Mouse (Mus musculus) hindbrain, embryonic 13.5 days (tissue): ENCODE results near the gene Itga9. TPM values are rescaled to one million over a fixed set of nuclear protein-coding genes. Genes with fewer than 3 reads are reported as not detected.

Experiments
- ATAC-seq: fragments of 200-750 bp; cut with Nextera tagmentation; 2 replicates; pipeline ENCODE4 v1.8.0; 2017; ENCODE audit warnings: moderate TSS enrichment; ENCODE audit not compliant: low FRiP score
- H3K27ac ChIP-seq: fragments of 300-500 bp; sonication (generic); 2 replicates; pipeline ENCODE4 v1.5.1; 2015; ENCODE audit warnings: inconsistent platforms, mild to moderate bottlenecking, moderate library complexity
- H3K27me3 ChIP-seq: fragments of 300-500 bp; sonication (generic); 2 replicates; pipeline ENCODE4 v1.6.1; 2015; ENCODE audit warnings: mild to moderate bottlenecking, inconsistent platforms
- H3K36me3 ChIP-seq: fragments of 300-500 bp; sonication (generic); 2 replicates; pipeline ENCODE4 v1.6.1; 2015; ENCODE audit warnings: mild to moderate bottlenecking, inconsistent platforms
- H3K4me1 ChIP-seq: fragments of 300-500 bp; sonication (generic); replicated peaks from 2 replicates; pipeline ENCODE4 v1.6.1; 2015; ENCODE audit warnings: inconsistent platforms
- H3K4me2 ChIP-seq: fragments of 300-500 bp; sonication (generic); 2 replicates; pipeline ENCODE4 v1.6.1; 2015; ENCODE audit warnings: inconsistent platforms, mild to moderate bottlenecking, moderate library complexity
- H3K4me3 ChIP-seq: fragments of 300-500 bp; sonication (generic); 2 replicates; pipeline ENCODE4 v1.5.1; 2015; ENCODE audit warnings: mild to moderate bottlenecking, inconsistent platforms
- H3K9ac ChIP-seq: fragments of 300-500 bp; sonication (generic); 2 replicates; pipeline ENCODE4 v1.6.1; 2015; ENCODE audit warnings: mild to moderate bottlenecking, inconsistent platforms
- H3K9me3 ChIP-seq: fragments of 300-500 bp; sonication (generic); 2 replicates; pipeline ENCODE4 v1.6.1; 2016; ENCODE audit warnings: inconsistent platforms
- WGBS: fragments of 180-500 bp; shearing (Covaris S2); methylation state at CpG from one replicate; pipeline ENCODE4 v1.1.7; 2015; 5-methylcytosine and 5-hydroxymethylcytosine counted together
- polyA plus RNA-seq: library from polyadenylated mRNA; unstranded; fragments of >200 nt; fragmentation: Nextera tagmentation; extraction: Ambion mirVana; gene quantifications from 2 replicates; pipeline ENCODE4 v1.2.1, GENCODE M21; 2015

Itga9 gene
- polyA plus RNA-seq, 1 experiment from 2014 or later = 1.8 TPM

DNA sequence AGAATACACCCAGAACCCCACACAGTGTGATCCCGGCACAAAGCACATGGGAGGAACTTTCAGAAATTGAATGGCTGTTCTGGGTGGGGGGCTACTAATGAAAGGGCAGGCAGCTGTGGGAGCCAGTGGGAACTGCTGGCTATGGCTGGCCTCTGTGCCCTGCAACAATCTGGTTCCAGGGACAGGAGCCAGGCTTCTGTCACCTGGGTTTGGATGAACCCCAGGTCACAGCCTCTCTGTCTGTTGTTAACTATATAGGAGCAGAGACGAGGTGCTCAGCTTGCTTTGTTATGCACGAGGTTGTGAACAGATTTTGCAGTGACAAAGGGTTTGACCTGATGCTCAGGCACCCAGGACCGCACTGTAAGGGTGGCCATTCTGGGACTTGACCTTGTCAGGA is 2.1 kb downstream of the Itga9 start:
- Histone ChIP-seq H3K4me3 (no peak overlapping the region), H3K27me3 (peaks cover 75% of the 10 kb centered on the region), H3K4me1 (peaks cover 29% of the 10 kb centered on the region), H3K9me3 (no peaks in the 10 kb centered on the region), H3K4me2 (no peak overlapping the region), H3K36me3 (no peaks in the 10 kb centered on the region), H3K27ac (no peak overlapping the region), H3K9ac (no peak overlapping the region)
- ATAC-seq = no peak
- WGBS = 53% methylated on average over 4 of the region's 4 CpGs

DNA sequence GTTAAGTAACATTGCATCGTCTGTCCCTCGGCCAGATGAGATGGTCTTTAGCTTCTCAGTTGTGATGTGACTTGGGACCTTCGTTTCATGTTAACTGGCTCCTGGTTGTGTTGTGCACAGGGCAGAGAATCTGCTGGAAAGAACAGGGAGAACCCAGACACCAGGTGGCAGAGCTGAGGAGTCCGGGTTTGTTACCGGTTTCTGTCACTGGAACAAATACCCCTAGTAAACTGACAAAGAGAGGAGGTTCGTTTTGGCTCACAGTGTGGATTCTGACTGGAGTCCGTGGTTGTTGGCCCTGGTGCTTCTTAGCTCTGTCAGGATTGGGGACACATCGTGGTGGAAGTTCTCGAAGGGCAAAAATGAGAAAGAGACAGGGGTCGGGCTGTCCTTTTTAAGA is 3.6 kb downstream of the Itga9 start:
- Histone ChIP-seq H3K9me3 (no peaks in the 10 kb centered on the region), H3K27me3 (peaks cover 66% of the 10 kb centered on the region), H3K27ac (no peak overlapping the region), H3K4me1 (peaks cover 29% of the 10 kb centered on the region), H3K4me2 (no peak overlapping the region), H3K36me3 (no peaks in the 10 kb centered on the region), H3K4me3 (no peak overlapping the region), H3K9ac (no peak overlapping the region)
- ATAC-seq = no peak
- WGBS = 64% methylated on average over 10 of the region's 10 CpGs

DNA sequence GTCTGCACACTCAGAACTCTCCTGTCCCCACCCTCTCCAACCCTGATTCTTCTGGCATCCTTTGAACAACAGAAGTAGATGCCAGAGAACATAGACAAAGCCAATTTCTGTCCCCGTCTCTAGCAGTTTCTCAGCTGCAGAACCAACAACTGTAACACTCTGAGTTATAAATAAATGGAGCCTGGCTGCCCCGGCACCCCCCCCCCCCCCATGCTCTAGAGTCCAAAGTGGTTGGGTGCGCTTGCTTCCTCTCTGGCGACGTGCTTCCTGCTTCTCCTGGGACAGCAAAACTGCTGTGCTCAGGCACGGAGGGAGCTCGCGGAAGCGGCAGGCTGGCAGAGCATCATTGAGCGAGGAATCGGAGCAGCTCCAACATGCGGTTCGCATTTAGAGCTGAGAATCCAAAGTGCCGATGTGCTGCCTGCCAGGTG is 4.6 kb downstream of the Itga9 start:
- peak overlapping the region; percentile 26; the same call in 1 of the 2 replicates for H3K4me2 ChIP-seq
- H3K9me3 ChIP-seq = no peaks in the 10 kb centered on the region
- no peak overlapping the region for H3K4me3 ChIP-seq
- H3K36me3 ChIP-seq = no peaks in the 10 kb centered on the region
- no peak overlapping the region for H3K27ac ChIP-seq
- H3K27me3 ChIP-seq = peaks cover 59% of the 10 kb centered on the region
- no peak for ATAC-seq
- WGBS = 52% methylated on average over 14 of the region's 14 CpGs
- no peak overlapping the region for H3K9ac ChIP-seq
- H3K4me1 ChIP-seq = peaks cover 27% of the 10 kb centered on the region

DNA sequence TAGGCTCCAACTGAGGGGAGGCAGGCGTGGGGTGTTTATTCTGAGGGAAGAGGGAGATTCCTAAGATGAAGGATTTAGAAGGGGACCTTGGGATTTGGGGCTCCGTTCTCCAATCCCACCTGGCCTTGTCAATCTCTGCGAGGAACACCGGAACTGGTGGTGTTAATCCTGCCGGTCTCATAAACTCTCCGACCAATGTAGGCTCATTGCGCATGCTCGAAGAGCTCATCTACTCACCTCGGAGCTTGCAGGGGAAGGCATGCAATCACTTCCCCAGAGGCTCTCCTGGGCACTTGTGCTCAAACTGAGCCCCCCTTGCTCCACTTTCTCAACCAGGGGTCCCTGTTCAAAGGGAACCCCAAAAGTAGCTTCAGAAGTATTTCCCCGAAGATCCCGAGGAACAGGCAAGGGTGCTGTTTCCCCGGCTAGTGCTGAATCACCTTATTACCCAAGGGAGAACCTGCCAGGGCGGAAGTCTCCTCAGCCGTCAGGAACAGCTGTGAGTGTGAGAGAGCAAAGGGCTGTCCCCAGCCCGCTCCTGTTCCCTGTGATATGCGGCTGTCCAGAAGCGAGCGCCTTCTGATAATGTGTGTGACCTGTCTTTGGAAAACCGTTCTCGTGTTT is 5.6 kb downstream of the Itga9 start:
- Histone ChIP-seq H3K4me2 (0 out of 2 replicates have a peak overlapping the region, but pooled peaks have one; percentile 4), H3K9ac (no peak overlapping the region)
- no peak for ATAC-seq

DNA sequence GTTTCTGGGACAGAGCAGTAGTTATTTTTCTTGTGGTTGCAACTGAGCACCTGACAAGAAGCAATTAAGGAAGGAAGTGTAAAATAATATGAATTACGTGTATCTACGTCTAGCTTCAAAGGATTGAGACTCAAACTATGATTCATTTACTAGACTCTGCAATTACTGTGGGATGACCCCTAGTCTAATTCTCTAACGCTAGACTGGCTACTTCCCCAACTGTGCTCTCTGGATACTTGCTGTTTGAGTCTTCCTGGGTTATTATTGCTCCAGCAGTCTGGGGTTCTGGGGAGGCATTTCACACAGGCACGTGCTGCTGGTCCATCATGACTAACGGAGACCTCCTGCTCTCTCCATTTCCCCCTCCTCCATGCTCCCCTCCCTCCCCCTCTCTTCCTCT is 10.7 kb downstream of the Itga9 start:
- H3K27me3 ChIP-seq = peaks cover 10% of the 10 kb centered on the region
- no peak overlapping the region for H3K4me2 ChIP-seq
- WGBS = 69% methylated on average over 5 of the region's 5 CpGs
- peaks cover 2% of the 10 kb centered on the region for H3K4me1 ChIP-seq
- H3K9ac ChIP-seq = no peak overlapping the region
- ATAC-seq = no peak
- no peak overlapping the region for H3K27ac ChIP-seq
- no peak overlapping the region for H3K4me3 ChIP-seq
- H3K9me3 ChIP-seq = no peaks in the 10 kb centered on the region
- no peaks in the 10 kb centered on the region for H3K36me3 ChIP-seq

More for the DNA sequence above, 5.6 kb downstream of the Itga9 start:
- WGBS = 62% methylated on average over 20 of the region's 20 CpGs
- Histone ChIP-seq H3K27me3 (peaks cover 57% of the 10 kb centered on the region), H3K4me3 (no peak overlapping the region), H3K4me1 (peaks cover 20% of the 10 kb centered on the region), H3K27ac (no peak overlapping the region), H3K9me3 (no peaks in the 10 kb centered on the region), H3K36me3 (no peaks in the 10 kb centered on the region)

DNA sequence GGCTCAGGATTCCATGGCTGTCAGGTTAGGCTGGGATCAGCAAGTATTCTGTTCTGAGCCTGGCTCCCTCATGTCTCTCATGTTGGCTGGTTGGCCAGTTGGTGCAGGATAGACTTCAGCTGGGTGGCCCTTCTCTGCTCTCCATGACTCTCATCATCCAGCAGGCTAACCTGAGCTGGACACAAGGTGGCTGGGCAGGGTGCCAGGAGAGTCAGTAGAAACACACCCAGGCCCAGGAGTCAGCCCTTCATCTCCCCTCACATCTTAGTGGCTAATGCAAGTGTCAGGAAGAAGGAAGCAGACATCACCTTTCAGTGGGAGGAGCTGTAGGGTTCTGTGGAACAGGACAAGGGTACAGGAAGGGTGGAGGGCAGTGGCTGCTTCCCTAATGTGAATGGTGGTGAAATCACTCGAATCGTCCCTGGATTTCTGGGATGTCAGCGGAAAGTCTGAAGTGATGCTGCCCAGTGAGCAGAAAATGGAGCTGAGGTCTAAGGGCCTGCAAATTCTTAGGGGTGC is 12.3 kb downstream of the Itga9 start:
- no peak overlapping the region for H3K9ac ChIP-seq
- no peak overlapping the region for H3K27ac ChIP-seq
- ATAC-seq = no peak

DNA sequence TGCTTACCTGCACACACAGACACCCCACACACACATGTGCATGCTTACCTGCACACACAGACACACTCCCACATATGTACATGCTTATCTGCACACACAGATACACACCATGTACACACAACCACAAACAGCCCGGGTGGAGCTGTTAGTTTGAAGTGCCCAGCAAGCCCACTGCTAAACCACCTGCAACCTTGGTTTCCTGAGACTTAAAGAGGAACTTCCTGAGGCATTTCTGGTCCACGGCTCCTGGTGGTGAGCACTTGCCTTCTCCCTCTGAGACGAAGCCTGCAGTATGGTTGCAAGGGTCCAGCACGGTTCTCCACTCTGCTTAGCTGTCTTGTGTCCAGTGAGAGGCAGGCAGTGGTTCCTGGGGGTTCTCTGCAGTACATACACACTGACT is 14.3 kb downstream of the Itga9 start:
- no peak for ATAC-seq
- 58% methylated on average over 4 of the region's 4 CpGs for WGBS
- no peaks in the 10 kb centered on the region for H3K9me3 ChIP-seq
- H3K4me3 ChIP-seq = no peak overlapping the region
- H3K4me2 ChIP-seq = no peak overlapping the region
- H3K27me3 ChIP-seq = no peaks in the 10 kb centered on the region
- H3K36me3 ChIP-seq = no peaks in the 10 kb centered on the region
- H3K9ac ChIP-seq = no peak overlapping the region
- H3K4me1 ChIP-seq = peaks cover 12% of the 10 kb centered on the region
- H3K27ac ChIP-seq = no peak overlapping the region

More for the DNA sequence above, 12.3 kb downstream of the Itga9 start:
- Histone ChIP-seq H3K4me3 (no peak overlapping the region), H3K4me2 (no peak overlapping the region), H3K9me3 (no peaks in the 10 kb centered on the region), H3K4me1 (peaks cover 4% of the 10 kb centered on the region), H3K27me3 (no peaks in the 10 kb centered on the region), H3K36me3 (no peaks in the 10 kb centered on the region)
- WGBS = 85% methylated on average over 3 of the region's 3 CpGs

DNA sequence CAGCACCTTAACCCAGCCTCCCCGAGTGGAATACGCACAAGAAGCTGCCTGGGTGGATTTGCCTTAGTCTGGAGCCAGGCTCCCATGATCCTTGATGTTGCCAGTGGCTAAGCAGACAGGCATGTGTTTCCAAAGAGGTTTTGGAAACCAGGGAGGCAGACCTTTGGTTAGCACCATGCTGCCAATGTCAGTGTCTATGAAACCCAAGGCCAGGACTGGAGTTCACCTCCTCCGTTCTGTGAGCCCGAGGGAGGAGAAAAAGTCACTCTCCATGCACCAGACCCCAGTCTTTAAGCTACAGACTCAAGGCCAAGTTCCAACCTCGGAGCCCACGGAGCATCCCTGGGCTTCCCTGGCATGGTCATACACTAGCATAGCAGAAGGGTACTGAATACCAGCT is 15.2 kb downstream of the Itga9 start:
- ATAC-seq = no peak
- no peak overlapping the region for H3K4me2 ChIP-seq
- peaks cover 12% of the 10 kb centered on the region for H3K4me1 ChIP-seq
- H3K9ac ChIP-seq = no peak overlapping the region
- no peaks in the 10 kb centered on the region for H3K36me3 ChIP-seq
- 90% methylated on average over 6 of the region's 6 CpGs for WGBS
- no peak overlapping the region for H3K27ac ChIP-seq
- no peak overlapping the region for H3K4me3 ChIP-seq
- H3K27me3 ChIP-seq = no peaks in the 10 kb centered on the region
- no peaks in the 10 kb centered on the region for H3K9me3 ChIP-seq

DNA sequence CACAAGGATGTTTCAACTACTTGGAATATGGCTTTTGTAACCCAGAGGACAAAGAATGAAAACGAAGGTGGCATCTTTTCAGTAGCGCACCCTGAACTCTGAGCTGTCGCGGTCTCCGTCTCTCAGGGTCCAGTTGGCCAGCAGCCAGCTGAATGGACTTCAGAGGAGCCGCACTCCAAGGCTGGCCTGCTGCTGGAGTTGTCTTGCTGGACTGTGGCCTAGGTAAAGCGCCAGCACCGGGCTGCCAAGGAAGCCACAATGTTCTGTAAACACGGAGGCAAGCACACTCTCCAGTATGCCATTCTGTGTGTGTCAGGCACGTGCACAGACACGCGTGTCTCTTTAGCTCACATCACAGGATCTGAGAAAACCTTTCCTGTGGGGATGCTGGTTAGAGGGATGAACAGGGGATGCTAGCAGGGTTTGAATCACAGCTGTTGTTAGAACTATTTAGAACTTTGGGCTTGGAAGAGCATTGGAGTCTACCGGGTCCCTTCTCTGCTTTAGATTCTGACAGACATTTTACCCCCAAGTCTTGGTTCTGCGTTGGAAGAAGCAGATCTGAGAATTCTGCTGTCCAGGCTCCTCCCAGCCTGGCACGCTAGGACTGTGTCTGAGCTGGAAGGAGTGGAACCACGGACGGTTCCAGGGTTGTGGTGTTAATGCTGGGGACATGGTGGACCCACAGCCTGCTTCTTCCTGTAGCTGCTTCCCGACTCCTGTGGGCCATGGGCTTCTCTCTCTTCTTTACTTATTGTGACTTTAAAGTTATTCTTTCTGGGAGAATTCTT is 16.1 kb downstream of the Itga9 start:
- Histone ChIP-seq H3K4me2 (no peak overlapping the region), H3K27ac (no peak overlapping the region), H3K4me3 (no peak overlapping the region), H3K4me1 (peaks cover 12% of the 10 kb centered on the region), H3K27me3 (no peaks in the 10 kb centered on the region), H3K9me3 (no peaks in the 10 kb centered on the region), H3K9ac (no peak overlapping the region), H3K36me3 (no peaks in the 10 kb centered on the region)
- WGBS = 81% methylated on average over 18 of the region's 18 CpGs
- ATAC-seq = no peak

DNA sequence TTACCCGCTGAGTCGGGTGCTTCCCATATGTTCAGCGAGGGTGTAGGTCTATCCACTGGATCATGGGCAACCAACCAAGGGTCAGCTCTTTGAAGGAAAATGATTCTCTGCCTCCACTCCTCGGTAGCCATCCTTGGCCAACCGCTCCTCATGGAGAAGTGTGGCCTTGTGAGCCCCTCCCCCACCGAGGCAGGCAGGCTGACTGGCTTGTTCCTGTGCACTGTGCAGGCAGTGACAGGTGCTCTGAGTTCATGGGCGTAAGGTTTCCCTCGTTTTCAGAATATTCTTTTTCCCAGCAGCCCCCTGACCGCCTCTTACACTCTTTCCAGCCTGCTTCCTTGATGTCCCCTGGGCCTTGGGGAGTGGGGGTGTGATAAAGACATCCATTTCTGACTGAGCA is 17.0 kb downstream of the Itga9 start:
- no peaks in the 10 kb centered on the region for H3K36me3 ChIP-seq
- H3K4me2 ChIP-seq = no peak overlapping the region
- no peak overlapping the region for H3K27ac ChIP-seq
- H3K9me3 ChIP-seq = no peaks in the 10 kb centered on the region
- no peak for ATAC-seq
- peaks cover 12% of the 10 kb centered on the region for H3K4me1 ChIP-seq
- no peaks in the 10 kb centered on the region for H3K27me3 ChIP-seq
- 70% methylated on average over 9 of the region's 9 CpGs for WGBS
- H3K4me3 ChIP-seq = no peak overlapping the region
- H3K9ac ChIP-seq = no peak overlapping the region

DNA sequence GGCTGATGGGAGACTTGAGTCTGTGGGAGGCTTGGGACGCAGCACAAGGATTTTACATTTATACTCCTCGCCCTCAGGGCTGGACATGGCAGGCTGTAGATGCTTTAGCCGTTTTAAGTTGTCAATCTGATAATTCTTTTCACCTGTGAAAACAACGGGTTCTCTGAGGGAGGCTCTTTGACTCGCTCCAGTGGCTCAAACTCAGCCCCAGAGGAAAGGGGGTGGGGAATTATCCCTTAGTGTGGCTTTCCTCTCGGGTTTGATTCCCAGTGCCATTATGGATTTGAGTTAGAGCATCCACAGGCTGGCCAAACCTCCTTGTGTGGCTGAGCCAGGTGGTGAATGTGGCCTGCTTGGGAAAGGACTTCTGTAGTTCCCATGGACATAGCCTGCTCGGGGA is 17.7 kb downstream of the Itga9 start:
- ATAC-seq = no peak

DNA sequence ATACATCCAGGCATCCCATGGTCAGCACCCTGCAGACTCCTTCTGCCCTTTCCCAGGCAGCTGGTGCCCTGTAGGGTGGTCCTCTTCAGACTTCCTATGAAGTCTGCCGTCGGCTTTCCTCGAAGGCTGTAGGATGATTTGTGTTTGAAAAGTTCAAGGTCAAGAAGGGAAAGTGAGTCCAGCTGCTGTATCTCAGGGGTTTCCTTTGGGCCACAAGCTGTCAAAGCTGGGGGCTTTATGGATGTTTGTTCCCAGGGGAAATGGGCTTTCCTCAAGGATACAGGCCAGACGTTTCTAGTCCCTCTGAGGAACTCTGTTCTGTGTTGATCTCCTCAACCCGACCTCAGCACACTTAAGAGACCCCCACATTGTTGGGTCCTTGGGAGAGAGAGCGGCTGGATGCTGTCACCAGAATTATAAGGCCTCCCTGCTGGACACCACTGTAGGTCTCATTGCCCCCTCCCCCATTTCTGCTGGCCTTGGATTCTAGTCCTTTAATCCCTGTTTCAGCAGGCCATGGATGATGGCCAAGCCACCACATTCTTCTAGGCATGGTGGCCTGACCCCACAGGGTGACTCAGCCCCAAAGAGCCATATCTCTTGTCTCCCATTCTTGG is 23.4 kb downstream of the Itga9 start:
- ATAC-seq = no peak
- Histone ChIP-seq H3K4me3 (no peak overlapping the region), H3K27ac (no peak overlapping the region), H3K9me3 (no peaks in the 10 kb centered on the region), H3K9ac (no peak overlapping the region), H3K4me1 (peaks cover 5% of the 10 kb centered on the region; the same call in 1 of the 2 replicates), H3K36me3 (no peaks in the 10 kb centered on the region), H3K27me3 (no peaks in the 10 kb centered on the region), H3K4me2 (no peak overlapping the region)
- 58% methylated on average over 6 of the region's 6 CpGs for WGBS

More for the DNA sequence above, 17.7 kb downstream of the Itga9 start:
- Histone ChIP-seq H3K36me3 (no peaks in the 10 kb centered on the region), H3K4me1 (peaks cover 12% of the 10 kb centered on the region), H3K27me3 (no peaks in the 10 kb centered on the region), H3K27ac (no peak overlapping the region), H3K4me2 (no peak overlapping the region), H3K9me3 (no peaks in the 10 kb centered on the region), H3K9ac (no peak overlapping the region), H3K4me3 (no peak overlapping the region)
- WGBS = 42% methylated on average over 7 of the region's 7 CpGs
